Mouse (Mus musculus) layer of hippocampus, adult 2 months (tissue): ENCODE results near the gene Lingo3. TPM values are rescaled to one million over a fixed set of nuclear protein-coding genes. Genes with fewer than 3 reads are reported as not detected.

Experiments used
- DNase-seq, 2 experiments: peaks; one replicate each; pipeline ENCODE4 v3.0.0; 2022; ENCODE audit warnings: low spot score in 2 of 2
- H3K27ac ChIP-seq: fragments of 200-600 bp; 2 replicates; pipeline ENCODE4 v1.8.1; 2022
- H3K4me3 ChIP-seq: fragments of 200-600 bp; 2 replicates; pipeline ENCODE4 v1.8.1; 2022; ENCODE audit warnings: mild to moderate bottlenecking
- CTCF ChIP-seq: fragments of 200-600 bp; conservative IDR thresholded peaks from 2 replicates; pipeline ENCODE4 v1.8.1; 2022; ENCODE audit warnings: antibody characterized with exemption, mild to moderate bottlenecking, moderate library complexity
- total RNA-seq, 2 experiments: library from RNA; stranded (reverse); gene quantifications; 2 replicates each; pipeline ENCODE4 v1.2.3; 2021

The Lingo3 gene
- total RNA-seq, 2 experiments from 2014 or later: 49.4 to 54.3 TPM

GRCm38 (mm10) chr10:80808985-80809632 is 34.7 kb downstream of the Lingo3 start:
- no peak for DNase-seq
- peak overlapping the region; percentile 20; the same call in 1 of the 2 replicates for H3K4me3 ChIP-seq
- TF ChIP-seq CTCF: no peak
- peak overlapping the region; percentile 95 for H3K27ac ChIP-seq

DNA sequence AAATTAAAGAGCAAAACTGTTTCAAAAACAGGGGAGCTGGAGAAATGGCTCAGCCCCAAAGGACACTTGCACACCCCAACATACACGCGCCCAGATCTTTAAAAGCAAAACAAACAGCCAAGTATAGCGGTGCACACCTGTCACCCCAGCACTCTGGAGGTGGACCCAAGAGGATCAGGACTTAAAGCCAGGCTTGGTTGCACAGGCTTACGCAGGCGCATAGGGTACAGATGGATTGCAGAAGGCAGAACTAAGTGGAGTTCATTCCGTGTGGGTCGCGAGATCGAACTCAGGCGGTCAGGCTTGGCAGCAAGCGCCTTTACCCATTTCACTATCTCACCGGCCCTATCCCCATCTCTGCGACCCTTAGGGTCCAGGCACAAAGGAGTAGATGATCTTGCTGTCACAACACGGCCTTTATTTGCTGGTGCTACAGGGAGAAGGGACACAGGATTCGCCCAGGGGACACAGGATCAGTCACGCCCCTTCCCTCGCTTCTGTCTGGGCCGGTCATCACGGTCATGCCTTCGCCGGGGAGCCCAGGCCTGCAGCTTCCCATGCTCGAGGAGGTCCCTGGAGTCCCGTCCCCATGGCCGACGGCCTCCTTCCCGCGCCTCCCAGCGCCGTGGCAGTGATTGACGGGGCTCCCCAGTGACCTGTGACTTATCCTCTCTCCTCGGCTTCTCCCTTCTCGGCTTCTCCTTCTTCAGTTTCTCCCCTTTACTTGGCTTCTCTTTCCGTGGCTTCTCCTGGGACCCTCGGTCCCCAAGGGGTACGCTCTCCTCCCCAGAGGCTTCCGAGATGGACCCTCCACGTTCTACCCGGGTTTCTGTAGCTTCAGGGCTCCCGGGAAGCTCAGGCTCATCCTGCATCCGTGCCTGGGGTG is 35.5 kb downstream of the Lingo3 start:
- DNase-seq: no peak
- Histone ChIP-seq H3K27ac (peak overlapping the region; percentile 95), H3K4me3 (peak overlapping the region; percentile 20; the same call in 1 of the 2 replicates)
- no peak for TF ChIP-seq CTCF

DNA sequence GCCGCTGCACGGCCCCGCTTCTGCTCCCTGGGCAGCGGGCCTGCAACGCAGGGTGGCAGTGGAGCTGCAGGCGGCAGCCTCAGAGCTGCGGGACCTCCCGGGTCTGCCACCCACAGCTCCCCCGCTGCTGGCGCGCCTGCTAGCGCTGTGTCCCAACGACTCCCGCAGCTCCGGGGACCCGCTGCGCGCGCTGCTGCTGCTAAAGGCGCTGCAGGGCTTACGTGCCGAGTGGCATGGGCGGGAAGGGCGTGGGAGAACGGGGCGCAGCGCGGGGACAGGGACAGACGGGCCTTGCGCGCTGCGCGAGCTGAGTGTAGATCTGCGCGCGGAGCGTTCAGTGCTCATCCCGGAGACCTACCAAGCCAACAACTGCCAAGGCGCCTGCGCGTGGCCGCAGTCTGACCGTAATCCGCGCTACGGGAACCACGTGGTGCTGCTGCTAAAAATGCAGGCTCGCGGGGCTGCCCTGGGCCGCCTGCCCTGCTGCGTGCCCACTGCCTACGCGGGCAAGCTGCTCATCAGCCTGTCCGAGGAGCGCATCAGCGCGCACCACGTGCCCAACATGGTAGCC is 36.7 kb downstream of the Lingo3 start:
- no peak for TF ChIP-seq CTCF
- DNase-seq: peak; percentile 78 to 88
- H3K27ac ChIP-seq: peak overlapping the region; percentile 95

DNA sequence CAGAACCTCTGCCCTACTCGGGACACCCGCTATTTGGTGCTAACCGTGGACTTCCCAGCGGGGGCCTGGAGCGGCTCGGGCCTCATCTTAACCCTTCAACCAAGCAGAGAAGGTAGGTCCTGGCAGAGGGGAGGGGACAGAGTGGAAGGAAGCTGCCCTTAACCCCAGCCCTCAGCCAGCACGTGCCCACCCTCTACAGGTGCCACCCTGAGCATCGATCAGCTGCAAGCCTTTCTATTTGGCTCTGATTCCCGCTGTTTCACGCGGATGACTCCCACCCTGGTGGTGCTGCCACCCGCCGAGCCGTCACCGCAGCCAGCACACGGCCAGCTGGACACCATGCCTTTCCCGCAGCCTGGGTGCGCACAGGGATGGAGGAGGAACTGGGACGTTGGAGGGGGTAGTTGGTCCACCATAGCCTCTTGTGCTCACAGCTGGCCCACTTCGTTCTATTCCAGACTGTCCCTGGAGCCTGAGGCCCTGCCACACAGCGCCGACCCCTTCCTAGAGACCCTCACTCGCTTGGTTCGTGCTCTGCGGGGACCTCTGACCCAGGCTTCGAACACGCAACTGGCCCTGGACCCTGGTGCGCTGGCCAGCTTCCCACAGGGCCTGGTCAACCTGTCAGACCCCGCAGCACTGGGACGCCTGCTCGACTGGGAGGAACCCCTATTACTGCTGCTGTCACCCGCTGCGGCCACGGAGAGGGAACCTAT is 37.3 kb downstream of the Lingo3 start:
- TF ChIP-seq CTCF: no peak
- Histone ChIP-seq H3K27ac (peak overlapping the region; percentile 95), H3K4me3 (peak overlapping the region; percentile 58)
- DNase-seq: no peak

More for the DNA sequence above, 36.7 kb downstream of the Lingo3 start:
- H3K4me3 ChIP-seq: peak overlapping the region; percentile 58

GRCm38 (mm10) chr10:80805925-80806324 is 37.9 kb downstream of the Lingo3 start:
- peak; percentile 95 for TF ChIP-seq CTCF
- Histone ChIP-seq H3K4me3 (no peak overlapping the region), H3K27ac (peak overlapping the region; percentile 95)
- DNase-seq: peak in 1 of 2 experiments; percentile 87

GRCm38 (mm10) chr10:80805322-80805721 is 38.5 kb downstream of the Lingo3 start:
- Histone ChIP-seq H3K4me3 (no peak overlapping the region), H3K27ac (no peak overlapping the region)
- no peak for DNase-seq
- TF ChIP-seq CTCF: no peak

DNA sequence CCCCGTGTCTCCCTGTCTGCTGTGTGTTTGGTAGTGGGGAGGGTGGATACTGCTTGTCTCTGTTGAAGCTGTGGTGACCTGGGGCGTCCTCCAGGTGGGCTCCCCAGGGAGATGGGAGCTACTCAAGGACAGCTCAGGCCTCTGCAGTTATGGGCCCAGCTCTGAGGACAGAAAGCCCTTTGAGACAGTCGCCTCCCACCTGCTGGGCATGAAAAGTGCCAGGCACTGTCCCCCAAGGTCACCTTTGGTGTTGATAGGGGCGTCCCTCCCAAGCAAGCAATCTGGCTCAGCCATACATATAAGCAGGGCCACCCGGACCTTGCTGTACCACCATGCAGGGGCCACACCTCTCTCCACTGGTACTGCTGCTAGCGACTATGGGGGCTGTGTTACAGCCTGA is 38.9 kb downstream of the Lingo3 start, which contains the start of gene Amh:
Amh (plus strand) TSS at position 328 of the 400 bp plus-strand sequence.
- no peak within 1 kb of the TSS for H3K4me3 ChIP-seq
- no peak for DNase-seq
- TF ChIP-seq CTCF: no peak
- H3K27ac ChIP-seq: peak within 1 kb of the TSS; percentile 95; the same call in 1 of the 2 replicates

- TF ChIP-seq CTCF: no peak
- no peak for DNase-seq
- Histone ChIP-seq H3K27ac (no peak overlapping the region), H3K4me3 (no peak overlapping the region)
Observed at GRCm38 (mm10) chr10:80804340-80804739, 39.5 kb downstream of the Lingo3 start.

GRCm38 (mm10) chr10:80802996-80803395 is 40.8 kb downstream of the Lingo3 start:
- Histone ChIP-seq H3K4me3 (no peak overlapping the region), H3K27ac (no peak overlapping the region)
- TF ChIP-seq CTCF: no peak
- DNase-seq: no peak

- H3K27ac ChIP-seq: no peak overlapping the region
- H3K4me3 ChIP-seq: no peak overlapping the region
- DNase-seq: no peak
- no peak for TF ChIP-seq CTCF
Observed at GRCm38 (mm10) chr10:80802204-80802912, 41.5 kb downstream of the Lingo3 start.

DNA sequence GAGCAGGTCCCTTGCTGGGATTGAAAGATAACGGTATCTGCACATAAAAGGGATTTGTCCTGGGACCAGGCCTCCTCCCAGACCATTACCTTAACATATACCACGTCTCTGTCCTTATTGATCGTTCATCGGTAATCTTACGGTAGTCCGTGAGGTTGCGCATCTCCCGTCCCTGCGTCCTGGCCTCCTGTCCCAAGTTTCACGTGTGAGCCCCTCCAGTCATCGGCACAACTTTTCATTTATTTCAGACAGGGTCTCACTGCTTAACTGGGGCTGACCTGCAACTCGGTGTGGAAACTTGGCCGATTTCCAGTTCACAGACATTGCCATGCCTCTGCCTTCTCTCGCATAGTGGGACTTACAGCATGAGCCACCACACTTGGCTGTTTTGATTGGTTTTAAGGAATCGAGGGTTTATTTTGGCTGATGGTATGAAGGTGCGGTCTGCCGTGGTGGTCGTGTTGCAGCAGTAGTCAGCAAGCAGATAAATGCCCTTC is 44.7 kb downstream of the Lingo3 start:
- no peak for DNase-seq
- H3K27ac ChIP-seq: peak overlapping the region; percentile 99
- TF ChIP-seq CTCF: no peak
- peak overlapping the region; percentile 93 for H3K4me3 ChIP-seq
